Mouse (Mus musculus) liver, embryonic 13.5 days (tissue): Measurements from ENCODE around the gene Susd6. TPM values are rescaled to one million over a fixed set of nuclear protein-coding genes. Genes with fewer than 3 reads are reported as not detected.
A peak's percentile ranks its signal among the peaks of the same experiment; 100 is the strongest.

Experiments
- ATAC-seq: fragments of 200-750 bp; cut with Nextera tagmentation; 2 replicates; pipeline ENCODE4 v1.8.0; 2017; ENCODE audit warnings: low read depth, mild to moderate bottlenecking, moderate number of reproducible peaks, moderate library complexity
- DNase-seq: peaks from one replicate; pipeline ENCODE4 v3.0.0; 2022
- H3K27ac ChIP-seq: fragments of 300-500 bp; sonication (generic); 2 replicates; pipeline ENCODE4 v1.5.1; 2015; ENCODE audit warnings: moderate library complexity, mild to moderate bottlenecking, inconsistent platforms
- H3K27me3 ChIP-seq: fragments of 300-500 bp; sonication (generic); 2 replicates; pipeline ENCODE4 v1.6.1; 2015; ENCODE audit warnings: mild to moderate bottlenecking, inconsistent platforms
- H3K36me3 ChIP-seq: fragments of 300-500 bp; sonication (generic); 2 replicates; pipeline ENCODE4 v1.6.1; 2015; ENCODE audit warnings: mild to moderate bottlenecking, inconsistent platforms
- H3K4me1 ChIP-seq: fragments of 300-500 bp; sonication (generic); replicated peaks from 2 replicates; pipeline ENCODE4 v1.6.1; 2015; ENCODE audit warnings: inconsistent platforms
- H3K4me2 ChIP-seq: fragments of 300-500 bp; sonication (generic); 2 replicates; pipeline ENCODE4 v1.6.1; 2015; ENCODE audit warnings: inconsistent platforms, mild to moderate bottlenecking, moderate library complexity
- H3K4me3 ChIP-seq: fragments of 300-500 bp; sonication (generic); replicated peaks from 2 replicates; pipeline ENCODE4 v1.5.1; 2015; ENCODE audit warnings: mild to moderate bottlenecking, inconsistent platforms
- H3K9ac ChIP-seq: fragments of 300-500 bp; sonication (generic); 2 replicates; pipeline ENCODE4 v1.6.1; 2015; ENCODE audit warnings: mild to moderate bottlenecking, inconsistent platforms
- H3K9me3 ChIP-seq: fragments of 300-500 bp; sonication (generic); replicated peaks from 2 replicates; pipeline ENCODE4 v1.6.1; 2016; ENCODE audit warnings: inconsistent platforms
- WGBS: fragments of 180-500 bp; shearing (Covaris S2); methylation state at CpG from one replicate; pipeline ENCODE4 v1.1.7; 2015; ENCODE audit not compliant: insufficient replicate concordance; 5-methylcytosine and 5-hydroxymethylcytosine counted together
- polyA plus RNA-seq: library from polyadenylated mRNA; unstranded; fragments of >200 nt; fragmentation: Nextera tagmentation; extraction: Ambion mirVana; gene quantifications from 2 replicates; pipeline ENCODE4 v1.2.1, GENCODE M21; 2015

Gene Susd6
- polyA plus RNA-seq, 1 experiment from 2014 or later = 9.4 TPM

DNA sequence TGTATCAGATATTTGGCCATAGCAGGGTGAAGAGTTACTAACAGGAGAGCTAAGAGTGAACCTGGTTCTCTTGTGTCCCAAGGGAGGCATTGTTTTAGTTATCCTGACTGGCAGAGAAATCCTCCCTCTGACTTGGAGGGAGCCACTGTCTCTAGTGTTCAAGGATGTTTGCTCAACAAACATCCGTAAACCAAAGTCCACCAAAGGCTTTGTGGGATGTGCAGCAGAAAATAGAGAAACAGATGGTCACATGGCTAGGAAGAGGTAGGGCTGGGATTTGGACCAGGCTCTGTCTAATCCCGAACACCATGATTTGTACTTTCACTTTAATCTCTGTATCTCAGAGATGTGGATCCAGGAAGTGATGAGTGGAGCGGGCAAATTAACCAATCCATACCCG lies 26.2 kb upstream of the Susd6 start:
- H3K27me3 ChIP-seq = peaks cover 49% of the 10 kb centered on the region
- H3K4me1 ChIP-seq = peaks cover 13% of the 10 kb centered on the region
- 44% methylated on average over 4 of the region's 4 CpGs for WGBS
- no peaks in the 10 kb centered on the region for H3K36me3 ChIP-seq
- no peak overlapping the region for H3K27ac ChIP-seq
- no peak overlapping the region for H3K4me3 ChIP-seq
- DNase-seq (no peak), ATAC-seq (no peak)
- H3K9me3 ChIP-seq = no peaks in the 10 kb centered on the region
- no peak overlapping the region for H3K9ac ChIP-seq
- H3K4me2 ChIP-seq = no peak overlapping the region

- Histone ChIP-seq H3K4me3 (no peak overlapping the region), H3K9ac (no peak overlapping the region), H3K36me3 (no peaks in the 10 kb centered on the region), H3K4me2 (peak overlapping the region; percentile 32; the same call in 1 of the 2 replicates), H3K27me3 (peaks cover 5% of the 10 kb centered on the region; the same call in 1 of the 2 replicates), H3K27ac (no peak overlapping the region), H3K4me1 (peaks cover 3% of the 10 kb centered on the region; the same call in 1 of the 2 replicates), H3K9me3 (no peaks in the 10 kb centered on the region)
- ATAC-seq = peak; percentile 81
- DNase-seq = peak; percentile 70
- WGBS = 17% methylated on average over 11 of the region's 11 CpGs
Observed at GRCm38 (mm10) chr12:80769697-80770096, 20.6 kb upstream of the Susd6 start.

DNA sequence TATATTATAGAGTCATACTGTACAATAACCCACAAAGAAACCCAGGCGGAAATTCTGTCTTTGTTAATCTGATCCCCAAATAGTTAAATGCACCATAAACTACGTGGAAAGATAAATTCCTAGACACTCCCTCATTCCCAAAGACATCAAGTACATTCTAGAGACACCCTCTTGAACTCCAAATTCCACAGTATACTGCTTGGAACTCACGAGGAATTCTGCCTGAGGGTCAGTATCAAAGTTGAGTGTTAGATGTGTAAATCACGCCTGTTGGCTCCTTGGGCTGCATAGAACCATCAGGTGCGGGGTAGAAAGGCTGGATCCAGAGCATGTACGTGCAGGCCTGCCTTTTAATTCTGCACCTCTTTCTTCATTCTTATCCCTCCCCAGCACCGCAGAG lies 15.5 kb upstream of the Susd6 start:
- Histone ChIP-seq H3K9ac (no peak overlapping the region), H3K36me3 (no peaks in the 10 kb centered on the region), H3K4me3 (no peak overlapping the region), H3K4me2 (no peak overlapping the region), H3K4me1 (peaks cover 53% of the 10 kb centered on the region), H3K9me3 (no peaks in the 10 kb centered on the region), H3K27ac (peak overlapping the region; percentile 98; the same call in 1 of the 2 replicates), H3K27me3 (no peaks in the 10 kb centered on the region)
- 74% methylated on average over 7 of the region's 7 CpGs for WGBS
- ATAC-seq (no peak), DNase-seq (no peak)

DNA sequence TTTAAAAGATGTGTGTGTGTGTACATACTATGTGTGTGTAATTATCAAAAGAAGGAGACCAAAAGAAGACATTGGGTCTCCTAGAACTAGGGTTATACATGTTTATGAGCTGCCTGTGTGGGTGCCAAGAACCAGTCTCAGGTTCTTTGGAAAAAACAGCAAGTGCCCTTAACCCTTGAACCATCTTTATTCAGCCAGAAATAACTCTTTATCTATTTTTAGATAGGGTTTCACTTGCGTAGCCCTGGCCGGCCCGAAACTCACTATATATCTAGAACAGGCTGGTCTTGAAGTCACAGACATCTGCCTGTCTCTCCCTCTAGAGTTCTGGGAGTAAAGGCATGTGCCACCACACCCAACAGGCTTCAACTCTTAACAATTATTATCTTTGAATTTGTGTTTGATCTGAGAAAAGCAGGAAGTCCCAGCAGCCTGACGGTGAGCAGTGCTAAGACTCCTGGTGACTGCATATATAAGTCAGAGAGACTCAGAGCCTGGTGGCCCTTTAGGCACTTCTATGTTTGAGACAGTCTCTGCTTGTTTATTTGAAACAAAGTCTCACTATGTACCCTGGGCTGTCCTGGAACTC lies 14.2 kb upstream of the Susd6 start:
- DNase-seq = no peak
- peaks cover 58% of the 10 kb centered on the region for H3K4me1 ChIP-seq
- peak overlapping the region; percentile 51 for H3K9ac ChIP-seq

GRCm38 (mm10) chr12:80778188-80778936 lies 11.9 kb upstream of the Susd6 start:
- DNase-seq = peak; percentile 97
- Histone ChIP-seq H3K9ac (peak overlapping the region; percentile 75), H3K27me3 (no peaks in the 10 kb centered on the region), H3K4me3 (peak overlapping the region; percentile 44), H3K4me1 (peaks cover 63% of the 10 kb centered on the region), H3K36me3 (no peaks in the 10 kb centered on the region), H3K27ac (peak overlapping the region; percentile 98), H3K9me3 (no peaks in the 10 kb centered on the region), H3K4me2 (peak overlapping the region; percentile 73)
- WGBS = 13% methylated on average over 16 of the region's 16 CpGs
- ATAC-seq = peak; percentile 98

More for the DNA sequence above, 14.2 kb upstream of the Susd6 start:
- peak; percentile 50 for ATAC-seq
- Histone ChIP-seq H3K36me3 (no peaks in the 10 kb centered on the region), H3K27me3 (no peaks in the 10 kb centered on the region), H3K4me2 (peak overlapping the region; percentile 30), H3K9me3 (no peaks in the 10 kb centered on the region), H3K4me3 (no peak overlapping the region), H3K27ac (peak overlapping the region; percentile 98)
- 8% methylated on average over 4 of the region's 4 CpGs for whole genome bisulfite sequencing

GRCm38 (mm10) chr12:80779760-80780159 lies 10.6 kb upstream of the Susd6 start:
- ATAC-seq = no peak
- Histone ChIP-seq H3K27ac (peak overlapping the region; percentile 98), H3K4me1 (peaks cover 70% of the 10 kb centered on the region)

DNA sequence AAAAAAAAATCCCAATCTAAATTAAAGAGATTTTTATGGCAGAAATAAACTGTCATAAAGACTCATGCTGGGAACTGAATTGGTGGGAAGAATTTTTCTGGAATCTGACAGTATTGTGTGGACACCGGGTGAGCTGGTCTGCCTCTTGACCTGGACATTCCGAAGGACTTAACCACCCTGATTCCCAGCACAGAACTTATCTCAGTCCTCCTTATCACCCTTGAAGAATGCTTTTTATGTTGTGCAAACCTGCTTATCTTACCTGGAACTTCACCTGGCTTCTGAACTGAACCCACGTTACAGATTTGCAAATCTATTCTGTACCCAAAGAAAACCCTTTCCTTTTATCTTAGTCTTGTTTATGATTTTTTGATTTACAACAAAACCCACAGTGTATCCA lies 8.1 kb upstream of the Susd6 start:
- Histone ChIP-seq H3K4me1 (peaks cover 68% of the 10 kb centered on the region), H3K27ac (no peak overlapping the region), H3K4me2 (no peak overlapping the region), H3K27me3 (no peaks in the 10 kb centered on the region), H3K9me3 (no peaks in the 10 kb centered on the region), H3K9ac (no peak overlapping the region), H3K36me3 (no peaks in the 10 kb centered on the region), H3K4me3 (no peak overlapping the region)
- WGBS = 64% methylated on average over 3 of the region's 3 CpGs
- DNase-seq (no peak), ATAC-seq (no peak)

More at GRCm38 (mm10) chr12:80779760-80780159, 10.6 kb upstream of the Susd6 start:
- Histone ChIP-seq H3K4me3 (no peak overlapping the region), H3K36me3 (no peaks in the 10 kb centered on the region), H3K27me3 (no peaks in the 10 kb centered on the region), H3K9me3 (no peaks in the 10 kb centered on the region), H3K4me2 (no peak overlapping the region), H3K9ac (no peak overlapping the region)
- no peak for DNase-seq
- 80% methylated on average over 4 of the region's 4 CpGs for WGBS

DNA sequence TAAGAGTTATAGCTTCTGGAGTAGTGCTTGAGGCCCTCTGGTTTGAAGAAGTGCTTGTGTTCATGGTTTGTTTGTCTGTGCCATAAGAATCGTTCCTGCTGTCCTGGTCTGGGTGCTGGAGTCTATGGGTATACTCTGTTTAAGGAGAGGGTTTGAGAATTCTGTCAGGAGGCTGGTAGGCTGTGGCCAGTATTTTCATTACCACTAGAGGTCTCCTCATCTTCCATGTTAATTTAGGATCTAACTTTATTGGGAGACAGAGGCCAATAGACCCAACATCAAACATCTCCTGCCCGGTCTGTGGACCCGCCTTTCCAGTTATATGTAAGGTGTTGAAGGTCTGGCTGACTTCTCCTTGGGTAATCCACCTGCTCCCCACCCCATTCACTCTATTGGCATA lies 7.4 kb upstream of the Susd6 start:
- H3K27ac ChIP-seq = no peak overlapping the region
- ATAC-seq = no peak
- no peak for DNase-seq
- H3K36me3 ChIP-seq = no peaks in the 10 kb centered on the region
- 45% methylated on average over 3 of the region's 3 CpGs for WGBS
- H3K27me3 ChIP-seq = no peaks in the 10 kb centered on the region
- H3K9ac ChIP-seq = no peak overlapping the region
- H3K9me3 ChIP-seq = no peaks in the 10 kb centered on the region
- H3K4me1 ChIP-seq = peaks cover 68% of the 10 kb centered on the region
- no peak overlapping the region for H3K4me2 ChIP-seq
- H3K4me3 ChIP-seq = no peak overlapping the region

DNA sequence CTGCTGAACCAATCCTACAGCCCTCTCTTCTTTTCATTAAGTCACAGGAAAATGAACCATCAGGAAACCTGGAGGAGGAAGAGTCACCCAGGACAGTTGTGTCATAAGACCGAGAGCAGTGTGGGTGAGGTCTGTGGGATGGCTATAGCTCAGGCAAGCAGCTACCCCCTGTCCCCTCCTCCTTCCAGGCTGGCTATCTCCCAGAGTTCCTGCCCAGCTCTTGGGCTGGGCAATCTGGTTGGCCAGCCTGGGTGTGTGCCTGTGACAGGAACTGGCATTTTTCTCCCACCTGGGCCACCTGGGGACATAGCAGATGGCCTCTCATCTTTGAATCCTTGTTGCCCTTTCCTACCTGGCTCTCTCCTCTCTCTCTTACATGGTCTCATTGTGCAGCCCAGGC lies 6.4 kb upstream of the Susd6 start:
- no peaks in the 10 kb centered on the region for H3K9me3 ChIP-seq
- ATAC-seq = peak; percentile 57
- 50% methylated on average over 1 of the region's 1 CpGs for WGBS
- H3K27me3 ChIP-seq = no peaks in the 10 kb centered on the region
- peaks cover 66% of the 10 kb centered on the region for H3K4me1 ChIP-seq
- H3K36me3 ChIP-seq = no peaks in the 10 kb centered on the region
- H3K27ac ChIP-seq = no peak overlapping the region
- no peak overlapping the region for H3K4me3 ChIP-seq
- H3K4me2 ChIP-seq = no peak overlapping the region
- H3K9ac ChIP-seq = peak overlapping the region; percentile 1; the same call in 1 of the 2 replicates
- DNase-seq = no peak

DNA sequence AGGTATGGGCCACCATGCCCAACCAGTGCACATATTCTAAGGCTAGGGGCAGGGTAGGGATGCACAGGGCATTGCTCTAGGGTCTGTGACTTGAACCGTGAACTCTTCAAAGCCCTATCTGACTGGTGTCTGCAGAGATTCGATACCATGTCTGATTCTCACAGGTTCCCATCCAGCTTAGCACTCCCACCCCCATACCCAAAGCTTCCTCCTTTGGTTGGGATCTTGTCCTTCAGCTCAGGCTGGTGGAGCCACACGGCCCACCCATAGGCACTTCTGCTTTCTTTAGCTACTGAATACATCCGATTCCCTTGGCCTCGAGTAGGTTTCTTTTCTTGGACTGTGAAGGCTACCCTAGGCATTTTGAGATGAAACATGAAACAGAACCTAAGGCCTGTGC lies 5.3 kb upstream of the Susd6 start:
- ATAC-seq (no peak), DNase-seq (no peak)
- H3K4me3 ChIP-seq = no peak overlapping the region
- no peaks in the 10 kb centered on the region for H3K27me3 ChIP-seq
- 23% methylated on average over 5 of the region's 5 CpGs for WGBS
- H3K9me3 ChIP-seq = no peaks in the 10 kb centered on the region
- peaks cover 64% of the 10 kb centered on the region for H3K4me1 ChIP-seq
- H3K36me3 ChIP-seq = no peaks in the 10 kb centered on the region
- H3K27ac ChIP-seq = peak overlapping the region; percentile 24; the same call in 1 of the 2 replicates
- no peak overlapping the region for H3K9ac ChIP-seq
- H3K4me2 ChIP-seq = no peak overlapping the region

GRCm38 (mm10) chr12:80785597-80785996 lies 4.7 kb upstream of the Susd6 start:
- Histone ChIP-seq H3K27me3 (no peaks in the 10 kb centered on the region), H3K4me2 (no peak overlapping the region), H3K36me3 (no peaks in the 10 kb centered on the region), H3K4me3 (no peak overlapping the region), H3K27ac (peak overlapping the region; percentile 50), H3K9ac (no peak overlapping the region), H3K4me1 (peaks cover 62% of the 10 kb centered on the region), H3K9me3 (no peaks in the 10 kb centered on the region)
- no peak for ATAC-seq
- WGBS = 85% methylated on average over 4 of the region's 4 CpGs
- no peak for DNase-seq
